Mouse (Mus musculus) 3134 (cell line): Measurements from ENCODE around the gene Blvrb.

Experiments
- DNase-seq: peaks from one replicate; pipeline ENCODE4 v3.0.0-alpha.2; 2011; ENCODE audit warnings: low spot score; ENCODE audit not compliant: insufficient read length; ENCODE audit errors: extremely low read depth

Blvrb gene

DNA sequence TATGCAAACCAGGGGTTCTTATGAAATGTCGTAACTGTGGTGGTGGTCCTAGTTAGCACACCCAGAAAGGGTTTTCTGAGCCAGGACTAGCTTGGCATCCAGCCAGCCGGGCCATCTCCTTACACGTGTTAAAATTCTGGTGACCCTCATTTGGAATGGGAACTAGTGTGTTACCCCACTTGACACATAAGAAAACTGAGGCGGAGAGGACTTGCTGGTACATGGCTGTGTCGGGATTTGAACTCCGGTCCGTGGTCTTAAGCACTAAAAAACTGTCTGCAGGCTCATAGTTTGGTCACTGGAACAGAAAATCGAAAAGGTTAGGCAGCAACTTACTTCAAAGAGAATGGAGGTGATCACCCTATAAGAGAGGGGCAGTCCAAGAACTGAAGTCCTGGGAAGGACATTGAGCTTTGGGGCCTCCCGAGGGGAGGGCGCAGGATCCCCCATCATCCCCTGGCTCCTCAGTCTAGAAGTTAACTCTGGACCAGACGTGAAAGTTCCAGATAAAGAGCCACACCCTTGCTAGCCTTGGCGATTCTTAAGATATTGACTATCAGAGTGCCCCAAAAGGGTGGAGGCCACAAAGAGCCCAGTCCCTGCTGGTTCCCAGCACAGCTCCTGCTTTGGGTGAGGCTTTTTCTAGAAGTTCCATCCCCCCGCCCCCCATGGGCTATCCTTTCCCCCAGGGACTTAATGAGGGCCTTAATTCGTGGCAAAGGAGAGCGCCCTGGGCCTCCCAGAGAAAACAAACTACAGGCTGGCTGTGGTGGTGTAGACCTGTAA lies 836 bp downstream of the Blvrb start:
- peak; percentile 22 for DNase-seq

DNA sequence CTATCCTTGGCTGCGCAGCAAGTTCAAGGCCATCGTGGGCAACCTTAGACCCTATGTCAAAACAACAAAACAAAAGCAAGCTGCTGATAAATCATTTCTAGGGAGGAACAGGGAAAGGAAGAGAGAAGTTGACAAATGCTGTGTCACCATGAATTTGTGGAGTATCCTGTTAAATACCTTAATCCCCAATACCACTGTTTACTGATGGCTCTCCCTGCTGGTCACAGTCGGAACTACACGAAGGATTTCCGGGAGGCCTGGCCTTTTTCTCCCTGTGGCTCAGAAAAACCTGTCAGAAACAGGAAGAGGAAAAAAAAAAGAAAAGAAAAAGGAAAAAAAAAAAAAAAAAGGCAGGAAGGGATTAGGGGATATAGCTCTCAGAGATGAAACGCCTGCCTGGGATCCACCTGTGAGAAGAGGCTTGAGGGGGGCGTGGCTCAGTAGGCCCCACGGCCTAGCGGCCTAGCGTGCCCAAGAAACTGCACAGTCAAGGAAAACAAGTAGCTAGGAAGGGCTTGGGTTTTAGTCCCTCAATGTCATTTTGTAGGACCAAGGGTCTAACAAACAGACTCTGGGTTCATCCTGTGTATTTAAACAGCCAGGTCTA lies 1.6 kb downstream of the Blvrb start:
- DNase-seq = peak; percentile 56

DNA sequence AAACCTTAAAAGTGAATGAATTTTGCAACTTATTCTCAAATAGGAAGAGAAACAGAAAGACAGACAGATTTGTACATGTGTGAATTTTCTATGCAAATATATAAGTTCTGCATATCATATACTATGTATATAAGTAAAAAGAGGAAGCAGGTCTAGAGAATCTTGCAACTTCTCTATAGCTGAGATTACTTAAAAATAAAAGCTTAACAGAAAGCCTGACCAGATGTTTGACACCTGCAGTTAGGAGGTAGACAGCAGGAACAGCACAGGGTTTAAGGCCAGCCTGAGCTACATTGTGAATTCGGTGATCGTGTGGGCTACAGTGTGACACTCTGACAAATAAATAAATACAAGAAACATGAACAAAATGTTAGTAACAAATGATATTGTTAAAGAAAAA lies 3.6 kb downstream of the Blvrb start:
- DNase-seq = no peak

DNA sequence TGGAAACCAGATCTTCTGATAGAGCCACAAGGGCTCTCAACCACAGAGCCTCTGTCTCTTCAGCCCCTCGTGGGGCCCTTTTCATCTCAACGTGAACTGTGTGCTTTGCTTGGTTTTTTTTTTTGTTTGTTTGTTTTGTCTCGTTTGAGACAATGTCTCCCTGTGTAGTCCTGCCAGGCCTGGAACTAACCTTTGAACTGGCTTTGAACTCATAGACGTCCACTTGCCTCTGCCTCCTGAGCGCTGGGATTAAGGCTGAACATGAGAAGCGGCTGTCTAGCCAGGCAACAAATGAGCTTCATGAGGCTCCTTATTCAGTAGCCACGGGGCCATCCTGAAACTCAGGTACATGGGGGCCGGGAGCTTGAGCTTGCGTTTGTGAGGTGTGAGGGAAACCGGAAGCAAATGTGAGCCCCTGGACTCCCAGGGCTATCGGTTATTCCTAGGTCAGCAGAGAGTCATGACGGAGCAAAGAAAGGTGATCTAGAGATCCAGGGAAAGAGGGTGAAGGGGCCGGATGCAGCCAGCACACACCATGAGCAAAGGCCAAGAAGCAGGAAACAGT lies 4.5 kb downstream of the Blvrb start:
- no peak for DNase-seq

DNA sequence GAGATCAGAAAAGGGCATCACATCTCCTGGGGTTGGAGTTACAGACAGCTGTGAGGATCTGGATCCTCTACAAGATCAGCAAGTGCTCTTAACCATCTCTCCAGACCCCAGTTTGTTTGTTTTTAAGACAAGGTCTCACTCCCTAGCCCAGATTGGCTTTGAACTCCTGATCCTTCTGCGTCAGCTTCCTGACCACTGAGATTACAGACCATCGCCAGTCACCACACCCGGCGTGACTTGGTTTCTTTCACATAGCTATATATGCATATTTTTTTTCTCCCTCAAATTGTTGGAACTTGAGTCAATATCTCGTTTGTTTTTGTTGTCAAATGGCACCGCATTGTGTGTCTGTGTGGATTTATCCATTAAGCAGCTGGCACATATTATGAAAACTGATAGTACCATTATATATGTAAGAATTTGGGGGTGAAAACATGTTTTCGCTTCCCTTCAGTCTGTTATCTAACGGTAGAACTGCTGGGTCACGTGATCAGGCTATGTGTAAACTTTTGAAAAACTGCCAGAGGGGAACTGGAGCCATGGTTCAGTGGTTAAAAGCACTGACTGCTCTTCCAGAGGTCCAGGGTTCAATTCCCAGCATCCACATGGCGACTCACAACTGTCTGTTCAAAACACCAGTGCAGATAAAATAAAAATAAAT lies 6.8 kb downstream of the Blvrb start:
- DNase-seq = no peak

DNA sequence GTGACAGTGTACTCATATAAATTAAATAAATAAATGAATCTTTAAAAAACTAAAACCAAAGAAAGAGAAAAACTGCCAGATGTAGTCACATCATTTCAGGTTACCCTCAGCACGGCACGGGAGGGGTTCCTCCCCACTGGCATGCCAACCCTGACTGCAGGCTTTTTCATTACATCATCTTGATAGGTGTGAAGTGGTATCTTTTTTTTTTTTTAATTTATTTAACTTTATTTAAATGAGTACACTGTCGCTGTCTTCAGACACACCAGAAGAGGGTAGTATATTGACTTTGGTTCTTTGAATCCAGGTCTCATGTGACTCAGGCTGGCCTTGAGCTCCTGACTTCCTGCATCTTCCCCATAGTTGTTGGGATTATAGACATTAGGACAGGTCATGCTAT lies 7.5 kb downstream of the Blvrb start:
- DNase-seq = no peak

GRCm38 (mm10) chr7:27458614-27459013 lies 10.8 kb downstream of the Blvrb start:
- no peak for DNase-seq

GRCm38 (mm10) chr7:27459640-27460039 lies 11.9 kb downstream of the Blvrb start:
- DNase-seq = no peak

DNA sequence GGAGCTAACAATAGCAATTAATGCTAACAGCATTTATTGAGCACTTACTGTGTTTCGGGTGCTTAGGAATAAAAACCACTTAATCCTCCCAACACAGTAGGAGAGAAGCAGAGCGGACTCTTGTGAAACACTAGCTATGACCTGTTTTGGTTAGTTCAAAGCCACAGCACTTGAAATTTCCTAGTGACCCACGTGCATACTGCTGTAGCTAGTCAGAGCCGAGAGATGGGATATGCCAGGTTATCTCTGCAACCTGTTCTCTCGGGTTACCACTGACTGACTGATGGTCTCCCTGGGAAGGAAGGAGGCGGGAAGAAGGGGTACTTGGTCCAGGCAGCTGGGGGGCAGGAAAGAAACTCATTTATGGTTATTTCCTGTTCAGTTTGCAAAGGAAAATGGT lies 12.7 kb downstream of the Blvrb start:
- no peak for DNase-seq

DNA sequence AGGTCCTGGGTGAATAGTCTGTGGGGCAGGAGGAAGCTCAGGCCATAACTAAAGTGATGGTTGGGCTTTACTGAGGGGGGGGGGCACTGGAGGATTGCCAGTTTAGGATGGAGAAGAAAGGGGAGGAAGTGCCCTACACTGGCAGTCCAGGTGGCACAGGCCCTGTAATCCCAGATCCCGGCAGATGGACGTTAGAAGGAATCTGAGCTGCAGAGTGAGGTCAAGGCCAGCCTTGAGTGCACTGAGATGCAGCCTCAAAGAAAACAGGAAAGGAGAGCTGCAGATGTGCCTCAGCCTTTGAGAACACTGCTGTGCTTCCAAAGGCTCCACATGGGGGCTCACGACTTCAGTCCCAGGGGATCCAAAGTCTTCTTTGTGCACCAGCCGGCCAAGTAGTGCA lies 19.9 kb downstream of the Blvrb start:
- DNase-seq = no peak

DNA sequence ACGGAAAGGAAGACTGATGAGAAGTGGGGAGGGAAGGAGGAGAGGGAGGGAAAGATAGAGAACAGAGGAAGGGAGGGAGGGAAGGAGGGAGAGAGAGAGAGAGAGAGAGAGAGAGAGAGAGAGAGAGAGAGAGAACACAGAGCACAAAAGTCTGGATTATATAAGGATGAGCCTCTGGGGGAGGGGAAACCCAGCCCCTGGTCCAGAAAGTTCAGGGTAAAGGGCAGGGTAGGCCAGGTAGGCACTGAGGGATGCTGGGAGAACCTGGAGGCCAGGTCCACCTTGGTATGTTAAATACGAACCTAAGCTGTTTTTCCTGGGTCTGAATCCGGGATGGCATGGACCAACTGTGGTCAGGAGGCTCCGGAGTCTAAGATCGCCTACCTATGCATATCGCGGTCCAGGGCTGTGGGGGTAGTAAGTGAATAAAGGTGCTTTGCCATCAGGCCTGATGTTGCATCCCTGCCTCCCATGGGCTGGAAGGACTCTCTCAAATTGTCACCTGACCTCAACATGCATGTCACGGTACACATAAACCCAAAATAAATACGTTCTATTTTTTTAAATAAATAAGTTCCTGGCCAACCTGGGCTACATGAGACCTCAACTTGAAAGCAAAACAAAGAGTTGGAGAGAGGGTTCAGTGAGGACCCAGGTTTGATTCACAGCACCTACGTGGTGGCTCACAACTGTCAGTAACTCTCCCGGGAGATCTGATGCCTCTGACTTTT lies 23.8 kb downstream of the Blvrb start:
- DNase-seq = no peak

GRCm38 (mm10) chr7:27472596-27472995 lies 24.8 kb downstream of the Blvrb start:
- DNase-seq = no peak

GRCm38 (mm10) chr7:27473156-27473834 lies 25.5 kb downstream of the Blvrb start, which contains the start of gene Sertad3:
Sertad3 (plus strand) TSS chr7:27473768.
- DNase-seq = peak; percentile 97

DNA sequence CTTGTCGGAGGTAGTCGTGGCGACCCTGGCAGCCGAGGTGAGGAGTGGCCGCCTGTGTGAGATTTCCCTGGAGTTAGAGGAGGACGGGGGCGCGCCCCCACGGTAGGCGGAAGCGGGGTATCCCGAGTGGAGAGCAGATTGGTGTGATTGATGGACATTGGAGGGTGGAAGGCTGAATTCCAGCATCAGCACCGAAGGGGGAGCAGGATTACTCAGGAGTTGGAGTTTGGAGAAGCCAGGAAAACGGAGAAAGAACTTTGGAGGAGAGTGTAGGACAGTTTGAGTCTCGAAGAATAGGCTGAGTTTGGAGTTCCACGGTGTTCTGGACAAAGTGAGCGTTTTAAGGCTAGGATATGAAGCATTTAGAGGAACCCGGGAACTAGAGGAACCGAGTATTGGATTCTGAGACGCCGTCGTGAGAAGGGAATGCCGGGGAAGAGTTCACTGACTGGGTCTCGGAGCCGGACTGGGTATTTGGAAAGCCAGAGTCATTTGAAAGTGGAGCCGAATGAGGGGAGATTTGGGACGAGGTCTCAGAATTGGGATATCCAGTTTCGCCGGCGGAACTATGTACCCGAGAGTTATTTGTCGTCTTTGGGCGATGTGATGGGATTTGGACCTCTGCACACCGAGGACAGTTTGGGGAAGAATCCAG lies 26.2 kb downstream of the Blvrb start:
- DNase-seq = no peak

- DNase-seq = peak; percentile 95
These were observed 26.7 kb downstream of the Blvrb start for GRCm38 (mm10) chr7:27474490-27474954.

- DNase-seq = no peak
These were observed 27.8 kb downstream of the Blvrb start for GRCm38 (mm10) chr7:27475596-27475995.

GRCm38 (mm10) chr7:27476098-27476635 lies 28.4 kb downstream of the Blvrb start:
- no peak for DNase-seq

GRCm38 (mm10) chr7:27478561-27478960 lies 30.8 kb downstream of the Blvrb start:
- no peak for DNase-seq

GRCm38 (mm10) chr7:27479750-27480149 lies 32.0 kb downstream of the Blvrb start:
- no peak for DNase-seq
